Mouse (Mus musculus) B cell, adult 2 months (primary cell): ENCODE results near the gene Ugt1a9.

ENCODE experiments used
- DNase-seq, 2 experiments: peaks; one replicate each; pipeline ENCODE4 v3.0.0; 2022

The Ugt1a9 gene

GRCm38 (mm10) chr1:88223011-88223515 is 152.5 kb downstream of the Ugt1a9 start:
- DNase-seq, result peak in 1 of 2 experiments; percentile 8

GRCm38 (mm10) chr1:88223591-88223990 is 153.0 kb downstream of the Ugt1a9 start:
- peak in 1 of 2 experiments; percentile 8 for DNase-seq

- DNase-seq, result no peak
These were observed 153.6 kb downstream of the Ugt1a9 start for GRCm38 (mm10) chr1:88224029-88224776.

- DNase-seq, result peak in 1 of 2 experiments; percentile 2
These were observed 154.7 kb downstream of the Ugt1a9 start for GRCm38 (mm10) chr1:88225301-88225700.

- peak in 1 of 2 experiments; percentile 1 for DNase-seq
These were observed 155.1 kb downstream of the Ugt1a9 start for GRCm38 (mm10) chr1:88225741-88226140.

GRCm38 (mm10) chr1:88226670-88227379 is 156.2 kb downstream of the Ugt1a9 start, which contains the start of gene Mroh2a:
Gene Mroh2a, plus strand, starts transcription at chr1:88226986.
- no peak for DNase-seq

GRCm38 (mm10) chr1:88227482-88227881 is 156.9 kb downstream of the Ugt1a9 start:
- DNase-seq, result no peak

GRCm38 (mm10) chr1:88228121-88228520 is 157.5 kb downstream of the Ugt1a9 start:
- DNase-seq, result no peak

- no peak for DNase-seq
These were observed 159.0 kb downstream of the Ugt1a9 start for GRCm38 (mm10) chr1:88229566-88229965.

GRCm38 (mm10) chr1:88229986-88230385 is 159.4 kb downstream of the Ugt1a9 start:
- no peak for DNase-seq

GRCm38 (mm10) chr1:88230421-88230820 is 159.8 kb downstream of the Ugt1a9 start:
- no peak for DNase-seq

GRCm38 (mm10) chr1:88230981-88231802 is 160.6 kb downstream of the Ugt1a9 start:
- no peak for DNase-seq

GRCm38 (mm10) chr1:88231803-88232499 is 161.4 kb downstream of the Ugt1a9 start:
- DNase-seq, result no peak

- no peak for DNase-seq
These were observed 162.2 kb downstream of the Ugt1a9 start for GRCm38 (mm10) chr1:88232664-88233380.

- no peak for DNase-seq
These were observed 163.0 kb downstream of the Ugt1a9 start for GRCm38 (mm10) chr1:88233421-88234247.

- no peak for DNase-seq
These were observed 163.6 kb downstream of the Ugt1a9 start for GRCm38 (mm10) chr1:88234248-88234610.

GRCm38 (mm10) chr1:88234646-88235045 is 164.0 kb downstream of the Ugt1a9 start:
- no peak for DNase-seq

GRCm38 (mm10) chr1:88235046-88235893 is 164.7 kb downstream of the Ugt1a9 start:
- DNase-seq, result no peak

GRCm38 (mm10) chr1:88235894-88236415 is 165.4 kb downstream of the Ugt1a9 start:
- no peak for DNase-seq

GRCm38 (mm10) chr1:88237311-88237710 is 166.7 kb downstream of the Ugt1a9 start:
- DNase-seq, result no peak
